Mouse (Mus musculus) cortical plate, adult 2 months (tissue): ENCODE measurements around the gene Fer1l4.

Experiments
- CTCF ChIP-seq: fragments of 200-500 bp; IDR thresholded peaks from 2 replicates; pipeline ENCODE4 v1.5.1; 2011; ENCODE audit warnings: mild to moderate bottlenecking, control low read depth, low read length; ENCODE audit not compliant: insufficient read depth; ENCODE audit errors: extremely low read depth
- POLR2A ChIP-seq: fragments of 200-500 bp; IDR thresholded peaks from 2 replicates; pipeline ENCODE4 v1.6.1; 2011; ENCODE audit warnings: mild to moderate bottlenecking, low read length, control low read depth; ENCODE audit not compliant: insufficient read depth; ENCODE audit errors: extremely low read depth

- TF ChIP-seq CTCF, result no peak
- TF ChIP-seq POLR2A, result no peak
Observed at GRCm38 (mm10) chr2:156018106-156018505, 34.6 kb downstream of the Fer1l4 start.
